Mouse (Mus musculus): ENCODE measurements around the gene Pitpnm2.

- no peak for TF ChIP-seq CTCF (IDR thresholded peaks at IDR 0.05; ENCODE audit: extremely low read depth, insufficient read depth, low read length)
- no peak for TF ChIP-seq POLR2A (IDR thresholded peaks at IDR 0.05; ENCODE audit: extremely low read depth, insufficient read depth, low read length)
Observed at GRCm38 (mm10) chr5:124255141-124255540, 5.6 kb upstream of the Pitpnm2 start.

All from cortical plate, adult 2 months (tissue).